Mouse (Mus musculus): ENCODE data around the gene Atf5.

DNA sequence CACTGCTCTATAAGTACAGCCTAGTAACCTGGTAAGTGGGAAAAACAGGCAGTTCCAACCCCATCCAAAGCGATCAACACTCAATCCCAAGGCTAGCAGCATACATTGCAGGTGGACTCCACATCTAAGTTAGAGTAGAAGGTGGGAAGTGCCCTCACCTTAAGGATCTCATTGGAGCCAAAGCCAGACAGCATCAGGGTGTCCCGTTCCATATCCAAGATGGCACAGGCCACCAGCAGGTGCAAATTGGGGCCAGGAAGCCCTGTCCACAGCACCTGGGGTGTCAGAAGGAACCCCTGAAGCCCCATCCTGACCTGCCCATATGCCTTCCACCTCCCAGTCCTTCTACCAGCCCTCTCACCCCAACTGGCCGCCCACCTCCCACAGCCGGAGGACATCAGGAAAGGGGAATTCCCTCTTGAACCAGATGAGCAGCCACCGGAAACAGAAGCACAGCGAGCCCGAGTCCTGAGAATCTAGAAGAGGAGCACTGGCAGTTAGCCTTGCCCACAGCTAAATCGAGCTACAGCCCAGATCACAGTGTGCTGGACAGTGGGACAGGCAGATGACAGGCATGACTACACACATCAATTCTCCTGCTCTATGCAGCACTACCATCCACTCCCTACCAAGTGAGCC is 25.5 kb upstream of the Atf5 start:
- no peak for TF ChIP-seq HCFC1 (IDR thresholded peaks at IDR 0.05; ENCODE audit: borderline replicate concordance, insufficient read depth, low read length)
- TF ChIP-seq CHD2 (IDR thresholded peaks at IDR 0.05; ENCODE audit: low read depth, low read length): no peak
- TF ChIP-seq ZNF384 (IDR thresholded peaks at IDR 0.05; ENCODE audit: low read depth, low read length): no peak
- no peak for TF ChIP-seq ZC3H11A (IDR thresholded peaks at IDR 0.05; ENCODE audit: borderline replicate concordance, low read depth, low read length)

All from ES-E14 (cell line).